10 mouse cellular contexts compared by ENCODE assay signal in the genomic region with DNA sequence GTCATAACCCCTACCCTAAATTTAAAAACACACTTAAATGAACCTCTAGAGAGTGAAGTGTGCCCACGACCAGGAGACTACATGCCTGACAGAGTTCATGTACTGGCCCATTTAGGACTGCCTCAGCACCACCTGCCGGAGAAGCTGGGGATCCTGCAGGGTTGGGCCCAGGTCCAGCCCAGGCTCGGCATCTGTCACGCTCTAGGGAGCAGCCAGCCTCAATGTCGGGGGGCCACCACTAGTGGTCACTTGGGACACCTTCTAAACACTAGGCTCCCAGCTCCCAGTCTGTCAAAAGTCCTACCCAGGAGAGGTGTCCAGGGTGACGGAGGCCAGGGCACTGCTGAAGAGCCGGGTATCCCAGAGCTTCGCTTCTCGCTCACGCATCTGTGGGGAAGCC. TPM values are rescaled to one million over a fixed set of nuclear protein-coding genes. Genes with fewer than 3 reads are reported as not detected.
A peak's percentile ranks its signal among the peaks of the same experiment; 100 is the strongest.
DNase-seq lines count a peak whose midpoint lies in the region; ATAC-seq lines count a peak whose summit lies in the region.
"Had no signal": no experiment of that assay in that cellular context is flagged by ENCODE, and none has a peak within 500 bp of the region (broad histone marks: within the 10 kb centered on the region; RNA-seq: fewer than 3 reads in every experiment).

No protein-coding gene starts in this region.

- no peak overlapping the region for H3K4me2 ChIP-seq in stomach, embryonic 16.5 days (ENCODE audit: low read depth, low read length)

- peaks cover 26% of the 10 kb centered on the region for H3K4me1 ChIP-seq in stomach, embryonic 16.5 days (ENCODE audit: control insufficient read depth, insufficient read depth, low read length)

- 83% methylated on average over 10 of the region's 10 CpGs for WGBS in stomach, embryonic 16.5 days

- no peaks in the 10 kb centered on the region for H3K9me3 ChIP-seq in stomach, embryonic 16.5 days (replicated peaks; ENCODE audit: control insufficient read depth, low read length)

- ATAC-seq in cerebellum, adult (ENCODE audit: insufficient number of reproducible peaks, low FRiP score, low TSS enrichment) = no peak
- ATAC-seq in stomach, embryonic 16.5 days (ENCODE audit: insufficient read depth, low FRiP score) = no peak

- H3K27me3 ChIP-seq in stomach, embryonic 16.5 days (ENCODE audit: control insufficient read depth, insufficient read depth, low read length) = no peaks in the 10 kb centered on the region

- no peak overlapping the region for H3K4me3 ChIP-seq in stomach, embryonic 16.5 days (replicated peaks; ENCODE audit: low read length)

- H3K36me3 ChIP-seq in stomach, embryonic 16.5 days (ENCODE audit: control insufficient read depth, insufficient read depth, low read length) = 0 out of 2 replicates have a peak, but pooled peaks cover 3% of the 10 kb centered on the region

- H3K27ac ChIP-seq in stomach, embryonic 16.5 days (ENCODE audit: low read length) = 0 out of 2 replicates have a peak overlapping the region, but pooled peaks have one; percentile 7

- no peak overlapping the region for H3K9ac ChIP-seq in stomach, embryonic 16.5 days (ENCODE audit: low read length)

- DNase-seq in cerebellum, adult 11-12 months = peak; percentile 60
- DNase-seq in lung, postnatal 36 days = peak; percentile 29
- DNase-seq in lung, postnatal 25 days (ENCODE audit: low spot score) = no peak
- DNase-seq in kidney, adult 11 months = peak; percentile 78
- DNase-seq in frontal cortex, postnatal 25 days (ENCODE audit: low spot score in 2 of 2) = no peak
- no peak for DNase-seq in layer of hippocampus, postnatal 10 days (ENCODE audit: low spot score in 2 of 2)
- DNase-seq: embryo, embryonic 11 days; thymus, adult 18-20 months had no signal

RNA-seq across cellular contexts. Expression of a gene that starts 14.9 kb away (rescaled TPM):
- 73.1 and 76.6 TPM in 2 replicates for polyA plus RNA-seq in stomach, embryonic 16.5 days (2015; fragmentation: Nextera tagmentation; extraction: Ambion mirVana)
- total RNA-seq in layer of hippocampus, postnatal 10 days (2021) = 10 to 100 TPM; 52.7 to 55.1 TPM

RNA-seq across cellular contexts. Expression of a gene that starts 15.0 kb away (rescaled TPM):
- polyA plus RNA-seq in stomach, embryonic 16.5 days (2015; fragmentation: Nextera tagmentation; extraction: Ambion mirVana) = 18.3 and 18.4 TPM in 2 replicates
- total RNA-seq in layer of hippocampus, postnatal 10 days (2021) = 1 to 10 TPM; 5.1 to 5.7 TPM

RNA-seq across cellular contexts. Expression of a gene that starts 24.9 kb away (rescaled TPM):
- 19.7 and 20.6 TPM in 2 replicates for polyA plus RNA-seq in stomach, embryonic 16.5 days (2015; fragmentation: Nextera tagmentation; extraction: Ambion mirVana)
- total RNA-seq in layer of hippocampus, postnatal 10 days (2021) = 100 to 1,000 TPM in 1 of 2 experiments, 10 to 100 TPM in 1; 93.5 to 116 TPM

RNA-seq across cellular contexts. Expression of a gene that starts 29.9 kb away (rescaled TPM):
- 47.9 and 75.3 TPM in 2 replicates for polyA plus RNA-seq in stomach, embryonic 16.5 days (2015; fragmentation: Nextera tagmentation; extraction: Ambion mirVana)
- 10 to 100 TPM; 71.0 to 77.1 TPM for total RNA-seq in layer of hippocampus, postnatal 10 days (2021)

Comparison
In these comparisons a context has a peak if more than half of its experiments do, and no peak if none do; other contexts are left out.
1. DNase-seq: peak in cerebellum, adult 11-12 months (single experiment), lung, postnatal 36 days (single experiment) and kidney, adult 11 months (single experiment); none in lung, postnatal 25 days (single experiment), frontal cortex, postnatal 25 days (0 of 2) and layer of hippocampus, postnatal 10 days (0 of 2).